ENCODE assay signal across 23 mouse cellular contexts in genomic region chr6:72794870-72795269, GRCm38 (mm10). TPM values are rescaled to one million over a fixed set of nuclear protein-coding genes. Genes with fewer than 3 reads are reported as not detected.
DNase-seq lines count a peak whose midpoint lies in the region; ATAC-seq and TF ChIP-seq lines count a peak whose summit lies in the region.
"Had no signal": no experiment of that assay in that cellular context is flagged by ENCODE, and none has a peak within 500 bp of the region (broad histone marks: within the 10 kb centered on the region; RNA-seq: fewer than 3 reads in every experiment).

No protein-coding gene starts in this region.

- H3K27me3 ChIP-seq in intestine, embryonic 14.5 days (replicated peaks; ENCODE audit: control insufficient read depth, insufficient read depth, low read length), result no peaks in the 10 kb centered on the region
- no peaks in the 10 kb centered on the region for H3K27me3 ChIP-seq in intestine, postnatal 0 days (replicated peaks; ENCODE audit: control insufficient read depth, insufficient read depth, low read length)
- H3K27me3 ChIP-seq in embryonic facial prominence, embryonic 10.5 days (replicated peaks; ENCODE audit: low read depth, poor library complexity, severe bottlenecking), result peaks cover 6% of the 10 kb centered on the region; the same call in 1 of the 2 replicates
- H3K27me3 ChIP-seq in stomach, embryonic 16.5 days (ENCODE audit: control insufficient read depth, insufficient read depth, low read length), result no peaks in the 10 kb centered on the region
- H3K27me3 ChIP-seq: heart, embryonic 13.5 days; neural tube, embryonic 15.5 days had no signal

- 0 out of 2 replicates have a peak, but pooled peaks have one; percentile 48 for ATAC-seq in intestine, embryonic 14.5 days (replicated peaks; ENCODE audit: low FRiP score, low TSS enrichment, low read depth)
- no peak for ATAC-seq in intestine, postnatal 0 days
- peak; percentile 83 for ATAC-seq in stomach, embryonic 16.5 days (ENCODE audit: insufficient read depth, low FRiP score)
- ATAC-seq: CD4-positive, CD25-positive, alpha-beta regulatory T cell, adult 4 months; forebrain, embryonic 14.5 days; hindbrain, embryonic 16.5 days; midbrain, embryonic 13.5 days had no signal

- no peaks in the 10 kb centered on the region for H3K4me1 ChIP-seq in intestine, embryonic 14.5 days (replicated peaks; ENCODE audit: control insufficient read depth, insufficient read depth, low read length)
- no peaks in the 10 kb centered on the region for H3K4me1 ChIP-seq in intestine, postnatal 0 days (replicated peaks; ENCODE audit: control insufficient read depth, insufficient read depth, low read length)
- H3K4me1 ChIP-seq in embryonic facial prominence, embryonic 10.5 days, result peaks cover 11% of the 10 kb centered on the region
- H3K4me1 ChIP-seq in stomach, embryonic 16.5 days (ENCODE audit: control insufficient read depth, insufficient read depth, low read length), result 0 out of 2 replicates have a peak, but pooled peaks cover under 1% of the 10 kb centered on the region
- H3K4me1 ChIP-seq: heart, embryonic 13.5 days; liver, embryonic 13.5 days; midbrain, embryonic 13.5 days; neural tube, embryonic 15.5 days had no signal

- no peaks in the 10 kb centered on the region for H3K36me3 ChIP-seq in intestine, embryonic 14.5 days (ENCODE audit: control insufficient read depth, insufficient read depth, low read length)
- no peaks in the 10 kb centered on the region for H3K36me3 ChIP-seq in intestine, postnatal 0 days (ENCODE audit: control insufficient read depth, insufficient read depth)
- H3K36me3 ChIP-seq in embryonic facial prominence, embryonic 10.5 days (replicated peaks), result no peaks in the 10 kb centered on the region
- no peaks in the 10 kb centered on the region for H3K36me3 ChIP-seq in stomach, embryonic 16.5 days (ENCODE audit: control insufficient read depth, insufficient read depth, low read length)
- H3K36me3 ChIP-seq: heart, embryonic 13.5 days; liver, embryonic 13.5 days; midbrain, embryonic 13.5 days; neural tube, embryonic 15.5 days had no signal

- WGBS in intestine, embryonic 14.5 days, result 52% methylated on average over 7 of the region's 7 CpGs
- WGBS in intestine, postnatal 0 days, result 31% methylated on average over 7 of the region's 7 CpGs
- 47% methylated on average over 7 of the region's 7 CpGs for WGBS in embryonic facial prominence, embryonic 10.5 days
- WGBS in stomach, embryonic 16.5 days, result 36% methylated on average over 7 of the region's 7 CpGs

- H3K4me3 ChIP-seq in intestine, embryonic 14.5 days (ENCODE audit: low read depth, low read length), result no peak overlapping the region
- H3K4me3 ChIP-seq in intestine, postnatal 0 days (ENCODE audit: low read depth, low read length), result no peak overlapping the region
- H3K4me3 ChIP-seq in embryonic facial prominence, embryonic 10.5 days, result peak overlapping the region; percentile 15; the same call in 1 of the 2 replicates
- no peak overlapping the region for H3K4me3 ChIP-seq in stomach, embryonic 16.5 days (replicated peaks; ENCODE audit: low read length)
- H3K4me3 ChIP-seq: heart, embryonic 13.5 days; left cerebral cortex, adult 2 months; liver, embryonic 13.5 days; midbrain, embryonic 13.5 days; myocyte; neural tube, embryonic 15.5 days had no signal

- H3K9ac ChIP-seq in intestine, embryonic 14.5 days (ENCODE audit: low read length), result no peak overlapping the region
- no peak overlapping the region for H3K9ac ChIP-seq in intestine, postnatal 0 days (ENCODE audit: low read depth, low read length)
- H3K9ac ChIP-seq in stomach, embryonic 16.5 days (ENCODE audit: low read length), result no peak overlapping the region; the same call in 1 of the 2 replicates
- H3K9ac ChIP-seq: heart, embryonic 13.5 days; liver, embryonic 13.5 days; midbrain, embryonic 13.5 days; neural tube, embryonic 15.5 days had no signal

- no peak overlapping the region for H3K4me2 ChIP-seq in intestine, embryonic 14.5 days (ENCODE audit: low read length)
- no peak overlapping the region for H3K4me2 ChIP-seq in intestine, postnatal 0 days (replicated peaks; ENCODE audit: low read depth)
- peak overlapping the region; percentile 19 for H3K4me2 ChIP-seq in stomach, embryonic 16.5 days (ENCODE audit: low read depth, low read length)
- H3K4me2 ChIP-seq: heart, embryonic 13.5 days; liver, embryonic 13.5 days; midbrain, embryonic 13.5 days; neural tube, embryonic 15.5 days had no signal

- H3K27ac ChIP-seq in intestine, embryonic 14.5 days (ENCODE audit: low read depth), result no peak overlapping the region
- H3K27ac ChIP-seq in intestine, postnatal 0 days (ENCODE audit: low read depth, low read length), result no peak overlapping the region
- no peak overlapping the region for H3K27ac ChIP-seq in embryonic facial prominence, embryonic 10.5 days (replicated peaks)
- peak overlapping the region; percentile 56 for H3K27ac ChIP-seq in stomach, embryonic 16.5 days (ENCODE audit: low read length)
- H3K27ac ChIP-seq: heart, embryonic 13.5 days; kidney, postnatal 0 days; left cerebral cortex, adult 2 months; liver, embryonic 13.5 days; midbrain, embryonic 13.5 days; neural tube, embryonic 15.5 days had no signal

- TF ChIP-seq CTCF in intestine, postnatal 0 days (IDR thresholded peaks at IDR 0.05; ENCODE audit: low read depth), result no peak

- DNase-seq in intestine, embryonic 14.5 days (ENCODE audit: low spot score), result no peak
- DNase-seq in lung, postnatal 36 days, result peak; percentile 21
- no peak for DNase-seq in lung, postnatal 14 days
- no peak for DNase-seq in embryonic facial prominence, embryonic 10.5 days (ENCODE audit: low spot score)
- DNase-seq in frontal cortex, postnatal 36 days (ENCODE audit: low spot score in 2 of 2), result no peak
- no peak for DNase-seq in cerebellum, adult 11 months
- DNase-seq: adrenal gland, postnatal 36 days; cerebellum, adult 9-11 months; heart, postnatal 4 days; liver, embryonic 13.5 days; right cerebral cortex, postnatal 25 days; thymus, adult 2 months had no signal

- no peaks in the 10 kb centered on the region for H3K9me3 ChIP-seq in intestine, embryonic 14.5 days (ENCODE audit: control insufficient read depth, low read length)
- H3K9me3 ChIP-seq in intestine, postnatal 0 days (ENCODE audit: control insufficient read depth), result no peaks in the 10 kb centered on the region
- H3K9me3 ChIP-seq in embryonic facial prominence, embryonic 10.5 days, result no peaks in the 10 kb centered on the region
- H3K9me3 ChIP-seq in stomach, embryonic 16.5 days (replicated peaks; ENCODE audit: control insufficient read depth, low read length), result no peaks in the 10 kb centered on the region
- H3K9me3 ChIP-seq: heart, embryonic 13.5 days; liver, embryonic 13.5 days; midbrain, embryonic 13.5 days; neural tube, embryonic 15.5 days had no signal

RNA-seq across cellular contexts. Expression of gene Tcf7l1, which starts 5.8 kb away (rescaled TPM):
- polyA plus RNA-seq in intestine, embryonic 14.5 days (2014; fragmentation: Nextera tagmentation; extraction: Ambion mirVana), result 23.1 and 26.5 TPM in 2 replicates
- 6.6 and 6.8 TPM in 2 replicates for polyA plus RNA-seq in intestine, postnatal 0 days (2015; fragmentation: Nextera tagmentation; extraction: Ambion mirVana)
- 34.8 and 37.1 TPM in 2 replicates for polyA plus RNA-seq in embryonic facial prominence, embryonic 10.5 days (2016; fragmentation: Nextera tagmentation; extraction: Ambion mirVana)
- 20.6 and 21.1 TPM in 2 replicates for polyA plus RNA-seq in stomach, embryonic 16.5 days (2015; fragmentation: Nextera tagmentation; extraction: Ambion mirVana)
